Mouse (Mus musculus) spleen, adult 2 months (tissue): ENCODE measurements around the gene Slc27a5. TPM values are rescaled to one million over a fixed set of nuclear protein-coding genes. Genes with fewer than 3 reads are reported as not detected.

Experiments
- DNase-seq, 2 experiments: peaks; one replicate each; pipeline versions ENCODE4 v3.0.0 to v3.0.0-alpha.2; 2012 to 2021; ENCODE audit warnings: low spot score in 2 of 2, low read depth in 1 of 2
- H3K27ac ChIP-seq: fragments of 200-500 bp; 2 replicates; pipeline ENCODE4 v1.5.1; 2012; ENCODE audit warnings: low read length, inconsistent platforms; ENCODE audit not compliant: insufficient read depth
- H3K27me3 ChIP-seq: fragments of 200-500 bp; 2 replicates; pipeline ENCODE4 v1.6.1; 2012; ENCODE audit warnings: mild to moderate bottlenecking, moderate library complexity, low read length, inconsistent platforms; ENCODE audit not compliant: control insufficient read depth, insufficient read depth
- H3K36me3 ChIP-seq: fragments of 200-500 bp; 2 replicates; pipeline ENCODE4 v1.6.1; 2012; ENCODE audit warnings: mild to moderate bottlenecking, low read length, inconsistent platforms; ENCODE audit not compliant: control insufficient read depth, insufficient read depth
- H3K4me1 ChIP-seq: fragments of 200-500 bp; 2 replicates; pipeline ENCODE4 v1.6.1; 2011; ENCODE audit warnings: inconsistent platforms; ENCODE audit not compliant: control insufficient read depth, insufficient read depth, insufficient read length
- H3K4me3 ChIP-seq: fragments of 200-500 bp; 2 replicates; pipeline ENCODE4 v1.5.1; 2011; ENCODE audit warnings: mild to moderate bottlenecking, inconsistent platforms; ENCODE audit not compliant: insufficient read depth, insufficient read length; ENCODE audit errors: extremely low read depth
- CTCF ChIP-seq: fragments of 200-500 bp; IDR thresholded peaks from 2 replicates; pipeline ENCODE4 v1.5.1; 2011; ENCODE audit warnings: mild to moderate bottlenecking, inconsistent platforms; ENCODE audit not compliant: insufficient read depth, insufficient read length, insufficient replicate concordance; ENCODE audit errors: extremely low read depth
- POLR2A ChIP-seq: fragments of 200-500 bp; IDR thresholded peaks from 2 replicates; pipeline ENCODE4 v1.6.1; 2011; ENCODE audit warnings: low read depth, low read length, inconsistent platforms
- WGBS: fragments of 180-500 bp; shearing (Covaris S2); methylation state at CpG from one replicate; pipeline ENCODE4 v1.1.7; 2018; 5-methylcytosine and 5-hydroxymethylcytosine counted together
- polyA plus RNA-seq: library from polyadenylated mRNA; depleted of rRNA; stranded (reverse); fragments of >200 nt; gene quantifications from 2 replicates; pipeline ENCODE4 v1.2.3, GENCODE M21; 2012

Gene Slc27a5
- polyA plus RNA-seq, 1 experiment, result 0.21 TPM

GRCm38 (mm10) chr7:13025511-13026112 lies 27.6 kb upstream of the Slc27a5 start:
- no peak for DNase-seq
- H3K4me3 ChIP-seq, result peak overlapping the region; percentile 90; the same call in 1 of the 2 replicates
- H3K36me3 ChIP-seq, result peaks cover 31% of the 10 kb centered on the region
- WGBS, result 37% methylated on average over 4 of the region's 4 CpGs
- no peak overlapping the region for H3K27ac ChIP-seq
- TF ChIP-seq CTCF, result no peak
- no peak for TF ChIP-seq POLR2A
- H3K4me1 ChIP-seq, result peaks cover 8% of the 10 kb centered on the region; the same call in 1 of the 2 replicates
- H3K27me3 ChIP-seq, result no peaks in the 10 kb centered on the region

- H3K36me3 ChIP-seq, result peaks cover 24% of the 10 kb centered on the region
- no peak for TF ChIP-seq CTCF
- TF ChIP-seq POLR2A, result no peak
- H3K27me3 ChIP-seq, result no peaks in the 10 kb centered on the region
- DNase-seq, result peak in 1 of 2 experiments; percentile 59
- H3K4me3 ChIP-seq, result peak overlapping the region; percentile 90
- under 1% methylated on average over 39 of the region's 44 CpGs for WGBS
- peaks cover 8% of the 10 kb centered on the region; the same call in 1 of the 2 replicates for H3K4me1 ChIP-seq
- peak overlapping the region; percentile 92 for H3K27ac ChIP-seq
Observed at GRCm38 (mm10) chr7:13024805-13025204, 26.8 kb upstream of the Slc27a5 start.

GRCm38 (mm10) chr7:13023928-13024731 lies 26.1 kb upstream of the Slc27a5 start:
- under 1% methylated on average over 86 of the region's 95 CpGs for WGBS
- peak; percentile 87 to 89 for DNase-seq

GRCm38 (mm10) chr7:13022773-13023535 lies 25.0 kb upstream of the Slc27a5 start:
- peaks cover 8% of the 10 kb centered on the region; the same call in 1 of the 2 replicates for H3K4me1 ChIP-seq
- peak overlapping the region; percentile 4; the same call in 1 of the 2 replicates for H3K27ac ChIP-seq
- 4% methylated on average over 30 of the region's 31 CpGs for WGBS
- TF ChIP-seq POLR2A (no peak), CTCF (no peak)
- H3K36me3 ChIP-seq, result peaks cover 7% of the 10 kb centered on the region
- no peaks in the 10 kb centered on the region for H3K27me3 ChIP-seq
- peak overlapping the region; percentile 55 for H3K4me3 ChIP-seq
- peak in 1 of 2 experiments; percentile 70 for DNase-seq

More at GRCm38 (mm10) chr7:13023928-13024731, 26.1 kb upstream of the Slc27a5 start:
- TF ChIP-seq CTCF (no peak), POLR2A (peak; percentile 84)
- H3K4me1 ChIP-seq, result peaks cover 8% of the 10 kb centered on the region; the same call in 1 of the 2 replicates
- H3K27ac ChIP-seq, result peak overlapping the region; percentile 92
- H3K27me3 ChIP-seq, result no peaks in the 10 kb centered on the region
- H3K36me3 ChIP-seq, result peaks cover 19% of the 10 kb centered on the region
- H3K4me3 ChIP-seq, result peak overlapping the region; percentile 90

GRCm38 (mm10) chr7:13015217-13015616 lies 17.2 kb upstream of the Slc27a5 start:
- H3K4me1 ChIP-seq, result peaks cover 4% of the 10 kb centered on the region; the same call in 1 of the 2 replicates
- H3K27ac ChIP-seq, result no peak overlapping the region
- H3K27me3 ChIP-seq, result no peaks in the 10 kb centered on the region
- no peak overlapping the region for H3K4me3 ChIP-seq
- 89% methylated on average over 1 of the region's 1 CpGs for WGBS
- no peaks in the 10 kb centered on the region for H3K36me3 ChIP-seq
- no peak for TF ChIP-seq CTCF
- no peak for TF ChIP-seq POLR2A
- no peak for DNase-seq

GRCm38 (mm10) chr7:13014275-13014839 lies 16.4 kb upstream of the Slc27a5 start:
- TF ChIP-seq POLR2A, result no peak
- TF ChIP-seq CTCF, result no peak
- Histone ChIP-seq H3K36me3 (no peaks in the 10 kb centered on the region), H3K4me1 (peaks cover 5% of the 10 kb centered on the region; the same call in 1 of the 2 replicates), H3K4me3 (no peak overlapping the region), H3K27ac (no peak overlapping the region), H3K27me3 (no peaks in the 10 kb centered on the region)
- 83% methylated on average over 6 of the region's 6 CpGs for WGBS
- no peak for DNase-seq
